Mouse (Mus musculus): ENCODE measurements around the gene Wdr20. TPM values are rescaled to one million over a fixed set of nuclear protein-coding genes. Genes with fewer than 3 reads are reported as not detected.

Wdr20 gene
- polyA plus RNA-seq, 1 experiment from 2014 or later = 16.0 TPM

DNA sequence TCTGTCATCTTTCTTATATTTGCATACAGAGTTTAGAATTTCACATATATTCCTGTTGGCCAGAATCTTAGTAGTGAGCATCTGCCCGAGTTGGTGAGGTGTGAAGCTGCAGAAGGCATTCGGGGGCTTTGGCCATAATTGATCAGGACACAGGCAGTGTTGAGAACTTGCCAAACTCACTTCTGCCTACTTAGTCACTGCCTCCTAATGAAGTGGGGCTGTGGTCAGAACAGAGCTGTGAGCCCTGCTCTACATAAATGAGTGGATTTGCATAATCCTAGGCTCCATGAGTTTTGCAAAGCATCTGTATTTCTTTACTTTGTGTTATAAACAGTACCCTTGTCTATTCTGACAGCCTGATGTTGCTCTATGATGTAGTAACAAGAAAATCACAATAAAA, 24.6 kb downstream of the Wdr20 start:
- H3K27ac ChIP-seq = no peak overlapping the region
- H3K4me1 ChIP-seq = peaks cover 29% of the 10 kb centered on the region
- H3K9me3 ChIP-seq (replicated peaks) = no peaks in the 10 kb centered on the region
- no peaks in the 10 kb centered on the region for H3K27me3 ChIP-seq (replicated peaks)
- no peak overlapping the region for H3K9ac ChIP-seq
- WGBS (ENCODE audit: insufficient replicate concordance) = 74% methylated on average over 2 of the region's 2 CpGs
- peaks cover 3% of the 10 kb centered on the region; the same call in 1 of the 2 replicates for H3K36me3 ChIP-seq
- no peak overlapping the region for H3K4me2 ChIP-seq
- H3K4me3 ChIP-seq = no peak overlapping the region
- ATAC-seq = no peak

- H3K27ac ChIP-seq = no peak overlapping the region
- H3K4me1 ChIP-seq = peaks cover 33% of the 10 kb centered on the region
- no peaks in the 10 kb centered on the region for H3K27me3 ChIP-seq (replicated peaks)
- 37% methylated on average over 5 of the region's 5 CpGs for WGBS (ENCODE audit: insufficient replicate concordance)
- no peak overlapping the region for H3K4me3 ChIP-seq
- H3K4me2 ChIP-seq = no peak overlapping the region
- no peaks in the 10 kb centered on the region for H3K9me3 ChIP-seq (replicated peaks)
- no peak for ATAC-seq
- H3K36me3 ChIP-seq = peaks cover 3% of the 10 kb centered on the region; the same call in 1 of the 2 replicates
- H3K9ac ChIP-seq = no peak overlapping the region
Measured at GRCm38 (mm10) chr12:110764531-110764930, 26.8 kb downstream of the Wdr20 start.

DNA sequence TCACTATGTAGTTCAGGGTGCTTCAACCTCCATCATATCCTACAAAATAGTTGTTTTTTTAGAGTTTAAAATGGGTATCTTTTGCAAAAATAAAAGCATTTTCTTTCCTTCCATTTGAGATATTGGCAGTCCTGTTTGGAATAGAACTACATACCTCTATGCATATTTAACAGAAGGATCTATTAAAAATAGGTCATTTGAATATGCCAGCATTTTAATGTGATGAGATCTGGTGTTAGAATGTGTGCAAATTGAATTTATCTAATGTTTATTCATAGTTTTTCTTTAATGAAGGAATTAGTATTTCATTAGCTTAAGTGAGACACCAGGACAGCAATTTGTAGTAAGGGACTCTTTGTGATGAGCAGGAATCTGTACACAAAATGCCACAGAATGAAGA, 30.8 kb downstream of the Wdr20 start:
- no peak for ATAC-seq
- no peak overlapping the region for H3K4me3 ChIP-seq
- no peak overlapping the region for H3K27ac ChIP-seq
- no peaks in the 10 kb centered on the region for H3K27me3 ChIP-seq (replicated peaks)
- peaks cover 9% of the 10 kb centered on the region for H3K36me3 ChIP-seq
- H3K9ac ChIP-seq = no peak overlapping the region
- H3K4me1 ChIP-seq = peaks cover 54% of the 10 kb centered on the region
- no peak overlapping the region for H3K4me2 ChIP-seq
- H3K9me3 ChIP-seq (replicated peaks) = no peaks in the 10 kb centered on the region

- Histone ChIP-seq H3K9me3 (replicated peaks) (no peaks in the 10 kb centered on the region), H3K27ac (no peak overlapping the region), H3K36me3 (peaks cover 12% of the 10 kb centered on the region), H3K9ac (no peak overlapping the region), H3K27me3 (replicated peaks) (no peaks in the 10 kb centered on the region), H3K4me2 (no peak overlapping the region), H3K4me3 (no peak overlapping the region), H3K4me1 (peaks cover 50% of the 10 kb centered on the region)
- 59% methylated on average over 6 of the region's 6 CpGs for WGBS (ENCODE audit: insufficient replicate concordance)
- no peak for ATAC-seq
Measured at GRCm38 (mm10) chr12:110769660-110770297, 32.0 kb downstream of the Wdr20 start.

DNA sequence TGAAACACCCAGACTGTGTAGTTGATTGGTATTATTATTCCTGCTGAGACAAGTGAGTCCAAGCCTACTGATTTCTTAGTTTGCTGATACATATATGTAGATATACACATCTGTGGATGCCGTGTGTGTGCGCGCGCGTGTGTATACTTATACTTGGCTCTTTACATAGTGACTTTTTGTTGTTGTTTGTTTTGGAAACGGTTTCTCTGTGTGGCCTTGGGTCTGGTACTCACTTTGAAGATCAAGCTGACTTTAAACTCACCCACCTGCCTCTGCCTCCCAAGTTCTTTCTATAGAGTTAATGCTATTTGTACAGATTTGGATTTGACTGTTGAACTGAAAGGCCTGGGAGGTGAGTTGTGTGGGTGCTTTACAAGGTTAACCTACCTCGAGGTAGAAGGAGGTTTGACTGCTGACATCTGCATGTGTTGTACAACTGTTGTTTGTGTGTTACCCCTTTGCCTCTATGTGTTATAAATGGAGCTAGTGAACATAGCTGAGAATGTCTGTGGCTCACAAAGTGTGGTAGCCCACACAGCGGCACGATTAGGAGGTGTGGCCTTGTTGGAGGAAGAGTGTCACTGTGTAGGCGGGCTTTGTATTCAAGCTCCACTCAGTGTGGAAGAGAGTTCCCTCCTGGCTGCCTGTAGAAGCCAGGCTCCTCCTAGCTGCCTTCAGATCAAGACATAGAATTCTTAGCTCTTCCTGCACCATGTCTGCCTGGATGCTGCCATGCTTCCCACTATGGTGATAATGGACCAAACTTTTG, 32.9 kb downstream of the Wdr20 start:
- Histone ChIP-seq H3K4me3 (no peak overlapping the region), H3K27me3 (replicated peaks) (no peaks in the 10 kb centered on the region), H3K36me3 (peaks cover 9% of the 10 kb centered on the region), H3K9ac (no peak overlapping the region), H3K27ac (no peak overlapping the region), H3K4me2 (no peak overlapping the region), H3K9me3 (replicated peaks) (no peaks in the 10 kb centered on the region), H3K4me1 (peaks cover 56% of the 10 kb centered on the region)
- peak; percentile 56 for ATAC-seq
- 70% methylated on average over 10 of the region's 10 CpGs for WGBS (ENCODE audit: insufficient replicate concordance)

- H3K4me1 ChIP-seq = peaks cover 66% of the 10 kb centered on the region
- H3K36me3 ChIP-seq = peaks cover 9% of the 10 kb centered on the region
- H3K9me3 ChIP-seq (replicated peaks) = no peaks in the 10 kb centered on the region
- H3K9ac ChIP-seq = no peak overlapping the region
- no peak for ATAC-seq
- no peaks in the 10 kb centered on the region for H3K27me3 ChIP-seq (replicated peaks)
- H3K4me2 ChIP-seq = no peak overlapping the region
- no peak overlapping the region for H3K4me3 ChIP-seq
- H3K27ac ChIP-seq = no peak overlapping the region
- WGBS (ENCODE audit: insufficient replicate concordance) = 88% methylated on average over 6 of the region's 6 CpGs
Measured at GRCm38 (mm10) chr12:110771961-110772360, 34.2 kb downstream of the Wdr20 start.

DNA sequence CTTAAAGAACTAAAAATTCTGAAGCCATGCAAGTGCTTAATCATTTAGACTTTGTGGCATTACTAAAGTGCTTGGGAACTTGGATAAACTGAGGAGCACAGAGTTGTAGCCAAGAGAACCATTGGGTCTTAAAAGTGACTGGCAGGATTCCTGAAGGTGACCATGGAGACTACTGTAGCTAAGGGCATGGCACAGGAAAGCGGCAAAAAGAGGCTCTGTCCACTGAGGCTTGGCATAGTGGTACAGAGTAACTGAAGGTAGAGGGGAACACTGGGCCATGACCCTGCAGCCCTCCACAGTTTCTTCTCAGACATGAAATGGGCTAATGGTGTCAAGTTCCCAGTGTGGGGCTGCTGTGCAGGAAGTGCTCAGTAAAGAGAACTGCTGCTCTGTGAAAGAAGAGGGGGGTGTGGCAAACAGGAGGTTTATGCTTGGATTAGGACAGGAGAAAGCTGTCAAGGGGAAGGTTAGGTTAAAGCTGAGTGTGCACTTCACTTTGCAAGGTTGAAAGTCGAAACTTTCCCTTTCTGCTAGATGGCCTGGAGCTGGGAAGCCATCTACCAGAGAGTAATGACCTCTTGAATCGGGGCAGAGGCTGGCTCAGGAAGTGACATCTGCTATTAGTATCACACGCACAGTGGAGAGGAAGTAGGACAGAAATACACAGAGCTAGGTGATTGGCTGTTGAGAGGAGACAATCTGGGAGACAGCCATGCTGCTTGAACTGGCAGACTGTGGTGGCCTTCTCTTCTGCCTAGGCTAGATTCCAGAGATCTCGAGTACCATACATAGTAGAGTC, 38.1 kb downstream of the Wdr20 start:
- WGBS (ENCODE audit: insufficient replicate concordance) = 53% methylated on average over 5 of the region's 5 CpGs
- H3K4me2 ChIP-seq = 0 out of 2 replicates have a peak overlapping the region, but pooled peaks have one; percentile 21

GRCm38 (mm10) chr12:110777853-110778252, 40.1 kb downstream of the Wdr20 start:
- peaks cover 60% of the 10 kb centered on the region for H3K4me1 ChIP-seq

More for the DNA sequence above, 38.1 kb downstream of the Wdr20 start:
- H3K9ac ChIP-seq = no peak overlapping the region
- no peak overlapping the region for H3K4me3 ChIP-seq
- peaks cover 59% of the 10 kb centered on the region for H3K4me1 ChIP-seq
- peak overlapping the region; percentile 29; the same call in 1 of the 2 replicates for H3K27ac ChIP-seq
- H3K9me3 ChIP-seq (replicated peaks) = no peaks in the 10 kb centered on the region
- peaks cover 26% of the 10 kb centered on the region for H3K36me3 ChIP-seq
- peak; percentile 61 for ATAC-seq
- H3K27me3 ChIP-seq (replicated peaks) = no peaks in the 10 kb centered on the region

DNA sequence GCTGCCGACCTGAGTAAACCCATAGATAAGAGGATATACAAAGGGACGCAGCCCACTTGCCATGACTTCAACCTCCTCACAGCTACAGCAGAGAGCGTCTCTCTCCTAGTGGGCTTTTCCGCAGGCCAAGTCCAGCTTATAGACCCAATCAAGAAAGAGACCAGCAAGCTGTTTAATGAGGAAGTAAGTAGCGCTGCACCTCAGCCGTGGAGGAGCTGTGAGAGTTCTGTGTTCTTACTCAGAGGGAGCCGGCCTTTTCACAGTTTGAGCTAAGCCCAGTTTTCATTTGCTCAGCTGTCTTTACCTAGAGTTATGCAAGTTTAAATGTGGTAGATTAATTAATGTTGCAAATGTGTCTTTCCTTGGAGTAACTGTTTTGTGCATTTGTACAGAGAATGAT, 41.6 kb downstream of the Wdr20 start:
- Histone ChIP-seq H3K4me2 (no peak overlapping the region), H3K9me3 (replicated peaks) (no peaks in the 10 kb centered on the region), H3K4me1 (peaks cover 62% of the 10 kb centered on the region), H3K4me3 (no peak overlapping the region), H3K9ac (no peak overlapping the region), H3K27ac (no peak overlapping the region), H3K27me3 (replicated peaks) (no peaks in the 10 kb centered on the region), H3K36me3 (peaks cover 35% of the 10 kb centered on the region)
- no peak for ATAC-seq
- WGBS (ENCODE audit: insufficient replicate concordance) = 58% methylated on average over 7 of the region's 7 CpGs

More at GRCm38 (mm10) chr12:110777853-110778252, 40.1 kb downstream of the Wdr20 start:
- WGBS (ENCODE audit: insufficient replicate concordance) = 63% methylated on average over 5 of the region's 5 CpGs
- H3K4me2 ChIP-seq = no peak overlapping the region
- no peaks in the 10 kb centered on the region for H3K27me3 ChIP-seq (replicated peaks)
- no peaks in the 10 kb centered on the region for H3K9me3 ChIP-seq (replicated peaks)
- H3K36me3 ChIP-seq = peaks cover 35% of the 10 kb centered on the region
- ATAC-seq = no peak
- no peak overlapping the region for H3K4me3 ChIP-seq
- no peak overlapping the region for H3K27ac ChIP-seq
- no peak overlapping the region for H3K9ac ChIP-seq

- H3K27me3 ChIP-seq (replicated peaks) = no peaks in the 10 kb centered on the region
- H3K4me3 ChIP-seq = no peak overlapping the region
- no peak for ATAC-seq
- H3K9ac ChIP-seq = no peak overlapping the region
- no peak overlapping the region for H3K4me2 ChIP-seq
- H3K9me3 ChIP-seq (replicated peaks) = no peaks in the 10 kb centered on the region
- peaks cover 42% of the 10 kb centered on the region for H3K36me3 ChIP-seq
- WGBS (ENCODE audit: insufficient replicate concordance) = 77% methylated on average over 8 of the region's 8 CpGs
- H3K27ac ChIP-seq = no peak overlapping the region
- H3K4me1 ChIP-seq = peaks cover 52% of the 10 kb centered on the region
Measured at GRCm38 (mm10) chr12:110781181-110781580, 43.4 kb downstream of the Wdr20 start.

DNA sequence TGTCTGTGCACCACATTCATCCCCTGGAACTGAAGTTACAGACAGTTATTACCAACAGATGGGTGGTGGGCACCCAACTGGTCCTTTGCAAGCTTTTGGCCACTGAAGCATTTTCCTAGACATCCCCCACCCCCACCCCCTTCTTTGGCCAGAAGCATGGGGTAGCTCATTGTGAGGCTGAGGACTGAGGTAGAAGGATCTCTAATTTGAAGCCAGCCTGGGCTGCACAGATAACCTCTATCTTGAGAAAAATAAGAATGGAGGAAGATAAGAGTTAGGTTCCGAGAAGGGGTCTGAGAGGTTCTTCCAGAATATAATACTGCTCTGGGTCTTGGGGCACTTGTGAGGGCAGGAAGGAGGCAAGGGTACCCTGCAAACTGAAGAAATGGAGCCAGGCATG, 44.5 kb downstream of the Wdr20 start:
- peaks cover 42% of the 10 kb centered on the region for H3K4me1 ChIP-seq
- 22% methylated on average over 1 of the region's 1 CpGs for WGBS (ENCODE audit: insufficient replicate concordance)
- peak overlapping the region; percentile 4 for H3K4me2 ChIP-seq
- ATAC-seq = peak; percentile 78
- peaks cover 45% of the 10 kb centered on the region for H3K36me3 ChIP-seq
- no peak overlapping the region for H3K27ac ChIP-seq
- H3K9me3 ChIP-seq (replicated peaks) = no peaks in the 10 kb centered on the region
- H3K9ac ChIP-seq = no peak overlapping the region
- no peaks in the 10 kb centered on the region for H3K27me3 ChIP-seq (replicated peaks)
- H3K4me3 ChIP-seq = no peak overlapping the region

DNA sequence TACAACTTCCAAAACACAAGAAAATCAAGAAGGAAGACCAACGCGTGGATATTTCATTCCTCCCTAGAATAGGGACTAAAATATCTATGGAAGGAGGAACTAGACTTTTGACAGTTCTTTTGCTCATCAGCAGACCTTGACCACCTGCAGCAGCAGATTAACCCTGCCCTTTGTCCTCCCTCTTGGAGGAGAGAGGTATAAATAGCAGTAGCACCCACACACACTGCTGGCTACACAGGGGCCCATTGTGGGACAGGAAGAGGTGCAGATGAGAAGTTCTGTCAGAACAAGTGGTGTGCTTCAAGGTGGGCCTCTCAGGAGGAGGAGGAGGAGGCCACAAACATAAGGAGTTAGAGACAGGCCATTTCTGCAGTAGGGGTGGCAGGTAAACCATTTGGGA, 46.5 kb downstream of the Wdr20 start:
- H3K27ac ChIP-seq = no peak overlapping the region
- WGBS (ENCODE audit: insufficient replicate concordance) = 90% methylated on average over 2 of the region's 2 CpGs
- H3K4me3 ChIP-seq = no peak overlapping the region
- ATAC-seq = no peak
- peaks cover 44% of the 10 kb centered on the region for H3K36me3 ChIP-seq
- no peak overlapping the region for H3K4me2 ChIP-seq
- no peaks in the 10 kb centered on the region for H3K9me3 ChIP-seq (replicated peaks)
- H3K9ac ChIP-seq = no peak overlapping the region
- H3K4me1 ChIP-seq = peaks cover 26% of the 10 kb centered on the region
- no peaks in the 10 kb centered on the region for H3K27me3 ChIP-seq (replicated peaks)
